Mouse (Mus musculus) liver, embryonic 14.5 days (tissue): Measurements from ENCODE around the gene Ccer2.

Source experiments
- CTCF ChIP-seq: IDR thresholded peaks from 2 replicates; pipeline ENCODE4 v1.5.1; 2016; ENCODE audit warnings: antibody characterized with exemption, low read depth, control low read depth
- EP300 ChIP-seq: IDR thresholded peaks from 2 replicates; pipeline ENCODE4 v1.6.1; 2016; ENCODE audit warnings: antibody characterized with exemption, low read depth

DNA sequence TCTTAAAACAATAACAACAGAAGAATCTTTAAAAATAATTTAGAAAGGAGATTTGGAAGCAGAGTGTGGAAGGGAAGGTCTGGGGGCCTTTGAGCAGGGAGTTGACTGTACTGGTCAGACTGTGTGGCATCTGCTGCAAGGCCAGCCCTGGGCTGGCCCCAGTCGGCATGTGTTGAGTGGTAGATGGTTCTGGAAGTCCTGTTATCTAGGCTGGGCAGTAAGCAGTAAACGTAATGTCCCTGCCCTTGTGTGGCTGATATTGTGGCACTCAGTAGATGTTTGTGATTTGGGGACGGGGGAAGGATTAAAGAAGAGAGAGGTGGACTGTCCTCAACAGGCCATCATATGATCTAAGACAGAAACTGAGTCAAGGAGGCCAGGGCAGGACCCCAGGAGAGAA lies 14.3 kb downstream of the Ccer2 start:
- no peak for TF ChIP-seq CTCF
- TF ChIP-seq EP300: peak; percentile 60
